Mouse (Mus musculus): ENCODE measurements around the gene Saxo2.

DNA sequence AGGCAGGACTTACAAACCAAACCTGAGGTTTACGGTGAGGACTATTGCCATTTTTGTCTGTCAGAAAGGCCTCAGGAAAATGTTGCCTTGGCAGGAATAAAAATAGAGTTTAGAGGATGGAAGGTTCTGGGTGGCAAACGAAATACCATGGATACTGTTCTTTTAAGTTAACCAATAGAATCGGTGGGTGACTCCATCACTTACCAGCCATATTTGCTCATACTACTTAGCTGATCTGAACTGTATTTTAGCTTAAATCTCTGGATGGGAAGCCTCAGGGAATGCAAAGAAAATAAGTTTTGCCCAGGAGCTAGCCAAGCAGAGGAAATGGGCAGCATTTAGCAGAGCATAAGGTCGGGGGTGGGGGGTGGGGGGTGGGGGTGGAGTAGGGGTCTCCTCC, 419 bp downstream of the Saxo2 start:
- TF ChIP-seq CTCF (IDR thresholded peaks at IDR 0.05; ENCODE audit: control insufficient read depth, insufficient read depth, insufficient replicate concordance, low read depth, low read length) = no peak
- TF ChIP-seq POLR2A (IDR thresholded peaks at IDR 0.05; ENCODE audit: control insufficient read depth, low read depth, low read length) = no peak

All from testis, adult 2 months (tissue).